Mouse (Mus musculus) intestine, embryonic 16.5 days (tissue): Measurements from ENCODE around the gene Ttc23. TPM values are rescaled to one million over a fixed set of nuclear protein-coding genes. Genes with fewer than 3 reads are reported as not detected.
A peak's percentile ranks its signal among the peaks of the same experiment; 100 is the strongest.

Experiments
- ATAC-seq: fragments of 200-750 bp; cut with Nextera tagmentation; 2 replicates; pipeline ENCODE4 v1.8.0; 2017; ENCODE audit warnings: moderate TSS enrichment, moderate library complexity
- H3K27ac ChIP-seq: fragments of 300-500 bp; sonication (generic); 2 replicates; pipeline ENCODE4 v1.5.1; 2014; ENCODE audit warnings: mild to moderate bottlenecking, low read length
- H3K27me3 ChIP-seq: fragments of 300-500 bp; sonication (generic); replicated peaks from 2 replicates; pipeline ENCODE4 v1.6.1; 2014; ENCODE audit warnings: low read length, control low read depth, mixed read lengths; ENCODE audit not compliant: control insufficient read depth, insufficient read depth
- H3K36me3 ChIP-seq: fragments of 300-500 bp; sonication (generic); 2 replicates; pipeline ENCODE4 v1.6.1; 2014; ENCODE audit warnings: low read length, control low read depth; ENCODE audit not compliant: control insufficient read depth, insufficient read depth
- H3K4me1 ChIP-seq: fragments of 300-500 bp; sonication (generic); 2 replicates; pipeline ENCODE4 v1.6.1; 2014; ENCODE audit warnings: low read length, control low read depth, mixed read lengths; ENCODE audit not compliant: control insufficient read depth, insufficient read depth
- H3K4me2 ChIP-seq: fragments of 300-500 bp; sonication (generic); 2 replicates; pipeline ENCODE4 v1.6.1; 2014; ENCODE audit warnings: low read depth, low read length, control low read depth
- H3K4me3 ChIP-seq: fragments of 300-500 bp; sonication (generic); 2 replicates; pipeline ENCODE4 v1.5.1; 2014; ENCODE audit warnings: mild to moderate bottlenecking, low read length
- H3K9ac ChIP-seq: fragments of 300-500 bp; sonication (generic); 2 replicates; pipeline ENCODE4 v1.6.1; 2014; ENCODE audit warnings: low read depth, low read length
- H3K9me3 ChIP-seq: fragments of 300-500 bp; sonication (generic); 2 replicates; pipeline ENCODE4 v1.6.1; 2016; ENCODE audit warnings: low read length, control low read depth; ENCODE audit not compliant: control insufficient read depth
- WGBS: fragments of 180-500 bp; shearing (Covaris S2); extraction: QIAGEN DNeasy Blood & Tissue Kit; methylation state at CpG from one replicate; pipeline ENCODE4 v1.1.7; 2014; 5-methylcytosine and 5-hydroxymethylcytosine counted together
- polyA plus RNA-seq: library from polyadenylated mRNA; unstranded; fragments of >200 nt; fragmentation: Nextera tagmentation; extraction: Ambion mirVana; gene quantifications from 2 replicates; pipeline ENCODE4 v1.2.1, GENCODE M21; 2015

The Ttc23 gene
- polyA plus RNA-seq, 1 experiment from 2014 or later, result 18.2 TPM

GRCm38 (mm10) chr7:67740382-67740781 lies 93.2 kb downstream of the Ttc23 start:
- Histone ChIP-seq H3K36me3 (peaks cover 2% of the 10 kb centered on the region; the same call in 1 of the 2 replicates), H3K9me3 (peaks cover 4% of the 10 kb centered on the region; the same call in 1 of the 2 replicates), H3K4me2 (no peak overlapping the region)

DNA sequence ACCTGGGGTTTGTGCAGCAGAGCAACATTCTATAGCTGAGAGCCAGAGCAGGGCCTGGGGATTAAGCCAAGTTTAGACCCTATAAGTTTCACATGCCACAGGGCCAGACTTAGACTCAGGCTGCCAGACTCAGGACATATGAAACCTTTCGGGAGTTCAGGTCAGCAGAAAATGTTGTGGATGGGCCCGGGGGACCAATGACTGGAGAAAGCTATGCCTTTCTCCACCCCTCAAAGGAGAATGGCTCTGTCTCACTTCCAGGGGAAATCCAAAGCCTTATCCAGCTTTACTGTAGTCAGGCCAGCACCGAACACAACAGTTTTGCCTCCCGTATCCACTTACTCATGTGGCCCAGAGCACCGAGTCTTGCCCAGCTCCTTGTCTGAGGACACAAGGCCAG lies 93.6 kb downstream of the Ttc23 start:
- Histone ChIP-seq H3K36me3 (peaks cover 2% of the 10 kb centered on the region; the same call in 1 of the 2 replicates), H3K4me3 (no peak overlapping the region), H3K9me3 (peaks cover 4% of the 10 kb centered on the region; the same call in 1 of the 2 replicates), H3K27me3 (no peaks in the 10 kb centered on the region), H3K4me2 (no peak overlapping the region), H3K27ac (no peak overlapping the region), H3K4me1 (peaks cover 2% of the 10 kb centered on the region; the same call in 1 of the 2 replicates), H3K9ac (no peak overlapping the region)
- ATAC-seq, result no peak
- WGBS, result 75% methylated on average over 5 of the region's 5 CpGs

More at GRCm38 (mm10) chr7:67740382-67740781, 93.2 kb downstream of the Ttc23 start:
- Histone ChIP-seq H3K4me1 (peaks cover 2% of the 10 kb centered on the region; the same call in 1 of the 2 replicates), H3K4me3 (no peak overlapping the region), H3K27me3 (no peaks in the 10 kb centered on the region), H3K27ac (no peak overlapping the region), H3K9ac (no peak overlapping the region)
- 78% methylated on average over 4 of the region's 4 CpGs for WGBS
- no peak for ATAC-seq

DNA sequence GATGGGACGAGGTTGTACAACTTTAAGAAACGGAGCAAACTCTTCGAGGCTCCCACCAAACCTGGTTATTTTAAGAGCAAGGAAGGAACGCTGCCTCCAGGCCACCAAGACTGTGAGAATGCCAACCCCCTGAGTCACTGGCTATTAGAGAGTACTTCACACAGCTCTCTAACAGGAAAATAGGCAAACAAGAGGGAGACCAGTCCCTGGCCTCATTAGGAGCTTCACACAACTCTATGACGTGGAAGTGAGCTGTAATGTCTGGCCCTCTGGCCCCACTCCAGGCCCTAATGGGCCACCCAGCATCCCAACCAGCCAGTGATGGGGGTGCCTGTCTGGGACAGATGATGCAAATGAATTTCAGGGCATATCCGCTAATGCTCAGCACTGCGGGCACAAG lies 94.5 kb downstream of the Ttc23 start:
- no peak overlapping the region for H3K27ac ChIP-seq
- ATAC-seq, result peak; percentile 37
- no peak overlapping the region for H3K9ac ChIP-seq
- H3K27me3 ChIP-seq, result no peaks in the 10 kb centered on the region
- no peak overlapping the region for H3K4me2 ChIP-seq
- peaks cover 4% of the 10 kb centered on the region; the same call in 1 of the 2 replicates for H3K9me3 ChIP-seq
- no peak overlapping the region for H3K4me3 ChIP-seq
- WGBS, result 70% methylated on average over 7 of the region's 7 CpGs
- peaks cover 2% of the 10 kb centered on the region; the same call in 1 of the 2 replicates for H3K4me1 ChIP-seq
- H3K36me3 ChIP-seq, result peaks cover 2% of the 10 kb centered on the region; the same call in 1 of the 2 replicates

- no peak overlapping the region for H3K9ac ChIP-seq
- H3K4me3 ChIP-seq, result no peak overlapping the region
- peaks cover 12% of the 10 kb centered on the region for H3K4me1 ChIP-seq
- no peaks in the 10 kb centered on the region; the same call in 1 of the 2 replicates for H3K36me3 ChIP-seq
- WGBS, result 74% methylated on average over 4 of the region's 4 CpGs
- no peak for ATAC-seq
- H3K9me3 ChIP-seq, result peaks cover 4% of the 10 kb centered on the region; the same call in 1 of the 2 replicates
- no peak overlapping the region for H3K4me2 ChIP-seq
- H3K27ac ChIP-seq, result no peak overlapping the region
- H3K27me3 ChIP-seq, result peaks cover 2% of the 10 kb centered on the region; the same call in 1 of the 2 replicates
These were observed 100.6 kb downstream of the Ttc23 start for GRCm38 (mm10) chr7:67747731-67748305.

- Histone ChIP-seq H3K4me3 (no peak overlapping the region), H3K27ac (no peak overlapping the region), H3K9ac (no peak overlapping the region), H3K27me3 (peaks cover 2% of the 10 kb centered on the region; the same call in 1 of the 2 replicates), H3K9me3 (no peaks in the 10 kb centered on the region), H3K4me1 (peaks cover 12% of the 10 kb centered on the region), H3K4me2 (no peak overlapping the region), H3K36me3 (no peaks in the 10 kb centered on the region)
- no peak for ATAC-seq
- 64% methylated on average over 4 of the region's 4 CpGs for WGBS
These were observed 102.4 kb downstream of the Ttc23 start for GRCm38 (mm10) chr7:67749441-67750239.

DNA sequence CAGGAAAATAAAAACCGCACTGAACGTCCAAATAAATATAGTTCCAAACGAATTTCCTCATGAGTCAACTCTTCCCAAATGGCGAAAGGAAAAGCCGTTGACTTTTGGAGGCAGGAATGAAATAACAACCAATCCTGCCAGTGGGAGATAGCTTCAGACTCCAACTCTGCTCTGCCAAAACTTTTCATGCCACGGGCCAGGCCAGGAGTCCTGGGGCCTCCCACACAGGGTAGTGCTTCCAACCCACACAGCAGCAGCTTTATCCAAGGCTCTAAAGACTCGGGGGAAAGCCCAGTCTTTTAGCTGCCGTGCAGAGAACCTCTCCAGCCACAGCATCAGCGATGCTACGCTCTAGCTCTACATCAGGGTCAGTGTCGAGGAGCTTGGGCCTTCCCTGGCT lies 107.4 kb downstream of the Ttc23 start:
- H3K4me3 ChIP-seq, result no peak overlapping the region
- H3K9me3 ChIP-seq, result no peaks in the 10 kb centered on the region
- H3K36me3 ChIP-seq, result no peaks in the 10 kb centered on the region
- 73% methylated on average over 11 of the region's 11 CpGs for WGBS
- no peak overlapping the region for H3K9ac ChIP-seq
- no peak overlapping the region for H3K27ac ChIP-seq
- ATAC-seq, result no peak
- H3K4me2 ChIP-seq, result no peak overlapping the region
- H3K4me1 ChIP-seq, result peaks cover 7% of the 10 kb centered on the region
- peaks cover 6% of the 10 kb centered on the region for H3K27me3 ChIP-seq

DNA sequence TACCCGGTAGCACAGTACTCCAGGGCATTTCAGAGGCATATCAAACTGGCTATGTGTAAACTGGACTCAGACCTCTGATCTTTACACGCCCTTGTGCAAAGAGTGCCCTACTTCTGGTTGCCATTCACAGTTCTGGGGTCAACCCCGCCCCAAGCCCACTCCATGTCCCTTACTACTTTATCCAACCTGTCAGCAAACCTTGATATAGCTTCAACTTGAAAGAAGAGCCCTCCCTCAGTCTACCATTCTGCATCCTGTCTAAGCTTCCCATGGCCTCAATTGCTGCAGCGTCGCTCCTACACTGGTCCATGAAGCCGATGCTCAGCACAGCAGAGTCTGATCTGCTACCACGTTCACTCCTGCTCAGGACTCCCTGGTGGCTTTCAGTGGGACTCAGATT lies 108.2 kb downstream of the Ttc23 start:
- no peak overlapping the region for H3K27ac ChIP-seq
- no peaks in the 10 kb centered on the region for H3K9me3 ChIP-seq
- H3K36me3 ChIP-seq, result no peaks in the 10 kb centered on the region
- peaks cover 10% of the 10 kb centered on the region for H3K4me1 ChIP-seq
- H3K9ac ChIP-seq, result no peak overlapping the region
- no peak for ATAC-seq
- 80% methylated on average over 7 of the region's 7 CpGs for WGBS
- H3K4me2 ChIP-seq, result no peak overlapping the region
- no peak overlapping the region for H3K4me3 ChIP-seq
- peaks cover 10% of the 10 kb centered on the region for H3K27me3 ChIP-seq

GRCm38 (mm10) chr7:67756636-67757035 lies 109.4 kb downstream of the Ttc23 start:
- no peak overlapping the region for H3K4me2 ChIP-seq
- H3K27ac ChIP-seq, result no peak overlapping the region
- H3K9ac ChIP-seq, result no peak overlapping the region
- WGBS, result 81% methylated on average over 5 of the region's 5 CpGs
- no peaks in the 10 kb centered on the region for H3K36me3 ChIP-seq
- no peak overlapping the region for H3K4me3 ChIP-seq
- peaks cover 11% of the 10 kb centered on the region for H3K27me3 ChIP-seq
- ATAC-seq, result no peak
- H3K9me3 ChIP-seq, result no peaks in the 10 kb centered on the region
- peaks cover 10% of the 10 kb centered on the region for H3K4me1 ChIP-seq

DNA sequence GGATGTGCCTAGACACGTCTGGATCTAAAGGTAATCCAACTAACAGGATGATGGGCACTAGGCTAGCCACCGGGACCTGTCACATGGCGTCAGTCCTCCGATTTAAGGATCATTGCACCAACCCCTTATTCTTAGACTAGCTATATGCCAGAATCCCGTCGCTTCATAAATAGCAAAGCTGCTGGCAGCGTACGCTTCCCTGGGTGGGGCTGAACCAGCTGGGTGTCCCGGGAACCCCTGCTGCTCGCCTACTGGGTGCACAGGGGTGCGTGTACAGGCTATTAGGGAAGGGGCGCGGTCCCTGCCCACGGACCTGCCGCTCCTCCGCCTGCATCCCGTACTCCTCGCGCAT lies 111.3 kb downstream of the Ttc23 start:
- Histone ChIP-seq H3K27me3 (peaks cover 11% of the 10 kb centered on the region), H3K4me3 (peak overlapping the region; percentile 64), H3K9ac (peak overlapping the region; percentile 67), H3K36me3 (no peaks in the 10 kb centered on the region), H3K4me2 (peak overlapping the region; percentile 100), H3K9me3 (no peaks in the 10 kb centered on the region), H3K27ac (peak overlapping the region; percentile 28; the same call in 1 of the 2 replicates), H3K4me1 (peaks cover 10% of the 10 kb centered on the region)
- no peak for ATAC-seq
- WGBS, result under 1% methylated on average over 19 of the region's 19 CpGs
